Mouse (Mus musculus) olfactory bulb, adult 2 months (tissue): ENCODE measurements at regions not wholly inside any gene's neighbourhood (a gene's known extent, or its start where the extent isn't known, plus 50 kb on each side); places are given as distances from the start of the nearest gene placed in this dataset.

Experiments
- H3K27ac ChIP-seq: fragments of 200-500 bp; 2 replicates; pipeline ENCODE4 v1.5.1; 2012; ENCODE audit warnings: low read depth, low read length; ENCODE audit not compliant: insufficient read depth
- H3K4me1 ChIP-seq: fragments of 200-500 bp; 2 replicates; pipeline ENCODE4 v1.6.1; 2012; ENCODE audit warnings: low read length; ENCODE audit not compliant: control insufficient read depth, insufficient read depth
- H3K4me3 ChIP-seq: fragments of 200-500 bp; 2 replicates; pipeline ENCODE4 v1.5.1; 2012; ENCODE audit warnings: mild to moderate bottlenecking, low read depth, low read length, moderate library complexity; ENCODE audit not compliant: insufficient read depth
- CTCF ChIP-seq: fragments of 200-500 bp; IDR thresholded peaks from 2 replicates; pipeline ENCODE4 v1.5.1; 2012; ENCODE audit warnings: low read depth, mild to moderate bottlenecking, low read length, moderate library complexity; ENCODE audit not compliant: insufficient read depth
- POLR2A ChIP-seq: fragments of 200-500 bp; IDR thresholded peaks from 2 replicates; pipeline ENCODE4 v1.6.1; 2012; ENCODE audit warnings: mild to moderate bottlenecking, low read depth, low read length, moderate library complexity; ENCODE audit not compliant: insufficient read depth
- WGBS: fragments of 180-500 bp; shearing (Covaris S2); methylation state at CpG from one replicate; pipeline ENCODE4 v1.1.7; 2018; 5-methylcytosine and 5-hydroxymethylcytosine counted together

DNA sequence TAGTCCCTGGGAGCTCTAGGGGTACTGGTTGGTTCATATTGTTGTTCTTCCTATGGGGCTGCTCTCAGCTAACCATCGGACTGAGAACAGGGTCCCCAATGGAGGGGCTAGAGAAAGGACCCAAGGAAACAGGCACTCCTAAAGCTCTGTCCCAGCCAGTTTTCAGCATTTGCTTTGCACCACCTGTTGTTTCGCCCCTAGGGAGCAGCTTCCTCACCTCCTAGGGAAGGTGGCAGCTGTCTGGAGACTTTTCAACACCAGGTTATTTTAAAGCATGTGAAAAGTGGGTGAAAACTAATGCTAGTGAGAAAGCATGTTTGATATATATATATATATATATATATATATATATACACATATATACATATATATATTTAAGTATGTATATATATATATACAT, 62.8 kb upstream of the Ralgps2 start:
- peaks cover 8% of the 10 kb centered on the region for H3K4me1 ChIP-seq
- no peak for TF ChIP-seq POLR2A
- no peak for TF ChIP-seq CTCF
- H3K27ac ChIP-seq = no peak overlapping the region
- 93% methylated on average over 2 of the region's 2 CpGs for WGBS
- no peak overlapping the region for H3K4me3 ChIP-seq

DNA sequence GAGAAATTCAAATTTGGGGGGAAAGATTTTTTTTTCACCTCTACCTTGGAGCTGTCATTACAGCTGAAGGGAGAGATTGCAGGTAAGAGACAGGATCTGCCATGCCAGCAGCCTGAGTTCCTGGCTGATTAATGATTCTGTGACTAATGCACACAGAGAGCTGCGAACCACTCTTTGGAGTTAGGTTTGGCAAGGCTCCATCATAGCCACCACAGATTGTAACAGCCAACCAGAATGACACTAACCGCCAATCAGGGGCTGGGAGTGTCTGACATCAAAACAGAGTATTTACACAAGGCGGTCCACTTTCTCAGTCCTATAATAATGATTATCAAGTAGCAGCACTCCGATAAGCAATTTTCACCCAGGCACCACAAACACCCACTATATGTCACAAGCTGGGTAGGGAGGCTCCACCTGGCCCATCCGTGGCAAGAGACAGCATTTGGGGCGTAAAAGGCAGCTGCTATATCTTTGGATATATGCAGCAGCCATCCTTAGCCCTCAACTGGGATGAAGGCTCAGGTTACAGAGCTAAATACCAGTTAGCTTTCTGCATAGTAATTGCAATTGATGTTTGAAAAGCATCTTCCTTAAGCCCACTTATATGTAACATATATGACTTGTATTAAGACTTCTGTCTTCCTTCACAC, 61.7 kb upstream of the Ralgps2 start:
- Histone ChIP-seq H3K27ac (no peak overlapping the region), H3K4me3 (no peak overlapping the region), H3K4me1 (peaks cover 8% of the 10 kb centered on the region)
- no peak for TF ChIP-seq CTCF
- TF ChIP-seq POLR2A = no peak
- 49% methylated on average over 6 of the region's 6 CpGs for WGBS

DNA sequence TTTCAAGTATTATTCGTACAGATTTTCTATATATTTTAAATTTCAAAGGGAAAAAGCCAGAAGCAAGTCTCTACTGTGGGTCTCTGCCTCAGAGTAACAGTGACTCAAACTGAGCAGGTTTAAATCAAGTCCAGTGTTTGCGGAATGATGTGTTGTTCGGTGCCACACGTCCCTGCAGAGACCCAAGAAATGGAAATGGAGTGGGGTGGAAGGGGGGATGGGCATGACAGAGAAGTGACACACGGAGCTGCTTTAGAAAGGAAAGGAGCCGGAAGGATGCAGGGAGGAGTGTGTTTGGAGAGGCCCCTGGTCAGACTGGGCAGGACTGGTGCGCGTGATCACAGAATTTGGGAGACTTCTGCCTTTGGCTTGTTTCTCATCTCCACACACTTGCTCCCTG, 60.5 kb upstream of the Ralgps2 start:
- TF ChIP-seq CTCF (no peak), POLR2A (no peak)
- no peak overlapping the region for H3K27ac ChIP-seq
- 81% methylated on average over 8 of the region's 8 CpGs for WGBS
- no peak overlapping the region for H3K4me3 ChIP-seq
- peaks cover 8% of the 10 kb centered on the region for H3K4me1 ChIP-seq

DNA sequence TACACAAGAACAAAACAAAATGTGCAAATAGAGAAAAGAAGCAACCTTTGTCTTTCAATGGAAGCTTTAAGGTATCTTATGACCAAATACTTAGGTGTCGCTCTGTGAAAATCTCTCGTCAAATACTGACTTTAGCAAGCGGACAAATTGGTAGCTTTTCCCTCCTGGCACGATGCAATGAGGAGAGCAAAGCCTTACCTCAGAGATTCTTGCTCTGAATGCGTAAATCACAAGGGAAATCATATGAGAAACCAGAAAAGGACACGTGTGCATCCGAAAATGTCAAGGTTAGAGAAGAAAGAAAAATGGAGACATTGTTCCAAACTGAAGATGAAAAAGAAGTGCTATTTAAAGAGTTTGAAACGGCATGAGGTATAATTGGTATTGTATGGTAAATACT, 59.8 kb upstream of the Ralgps2 start:
- H3K4me3 ChIP-seq = no peak overlapping the region
- TF ChIP-seq POLR2A = no peak
- TF ChIP-seq CTCF = no peak
- WGBS = 95% methylated on average over 8 of the region's 8 CpGs
- peaks cover 10% of the 10 kb centered on the region for H3K4me1 ChIP-seq
- H3K27ac ChIP-seq = no peak overlapping the region

DNA sequence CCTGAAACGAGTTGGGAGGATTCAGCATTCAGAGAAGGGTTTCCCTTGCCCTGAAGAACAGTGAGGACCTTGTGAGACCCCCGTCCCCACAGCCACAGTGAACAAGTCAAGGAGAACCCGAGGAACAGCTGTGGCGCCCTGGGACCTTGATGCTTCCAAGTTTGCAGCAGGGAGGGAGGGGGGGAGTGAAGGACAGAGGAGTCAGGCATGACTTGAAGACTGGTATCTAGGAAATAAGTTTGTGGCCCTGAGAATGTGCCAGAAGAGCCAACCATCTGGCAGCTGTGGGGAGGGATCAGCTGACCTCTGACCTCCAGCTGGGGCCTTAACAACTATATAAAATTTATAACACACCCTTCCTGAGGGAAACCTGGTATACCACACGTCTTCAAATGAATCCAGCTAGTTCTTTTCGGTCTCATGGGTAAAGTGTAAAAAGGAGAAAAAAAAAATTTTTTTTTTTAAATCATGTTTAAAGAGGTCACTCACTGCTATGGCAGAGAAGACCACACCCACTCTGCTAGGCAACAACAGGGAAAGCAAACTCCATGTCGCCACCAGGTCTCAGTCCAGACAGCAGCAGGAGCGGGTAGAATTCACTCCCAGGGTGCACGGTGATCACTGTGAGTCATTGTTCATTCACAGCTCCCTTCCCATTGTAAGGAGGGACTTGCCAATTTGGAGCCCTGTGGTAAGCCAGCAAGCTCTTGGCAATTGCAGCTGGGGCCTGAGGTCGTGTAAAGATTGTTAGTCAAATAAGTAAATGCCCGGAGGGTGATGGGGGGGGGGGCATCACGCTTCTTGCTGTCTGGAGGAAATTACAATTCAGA, 58.3 kb upstream of the Ralgps2 start:
- no peak overlapping the region for H3K4me3 ChIP-seq
- no peak overlapping the region for H3K27ac ChIP-seq
- H3K4me1 ChIP-seq = peaks cover 13% of the 10 kb centered on the region
- WGBS = 29% methylated on average over 12 of the region's 12 CpGs
- TF ChIP-seq CTCF (no peak), POLR2A (no peak)

DNA sequence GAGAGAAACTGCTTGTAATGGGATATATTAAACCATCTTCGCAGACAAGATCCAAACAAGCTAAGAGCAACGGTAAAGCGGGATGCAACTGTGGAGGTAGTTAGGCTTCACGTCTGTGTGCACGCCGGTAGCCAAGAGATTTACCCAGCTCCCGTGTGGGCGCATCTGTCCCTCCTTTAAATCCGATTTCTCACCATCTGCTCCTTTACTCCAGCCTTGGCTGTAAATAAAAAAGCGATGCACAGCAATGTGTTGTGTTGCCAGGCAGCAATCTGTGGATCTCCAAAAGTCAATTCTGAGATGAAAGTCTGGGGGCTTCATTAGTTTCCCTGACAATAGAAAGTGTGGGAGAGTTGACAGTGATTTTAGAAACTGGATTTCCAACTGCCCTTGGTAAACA, 57.6 kb upstream of the Ralgps2 start:
- Histone ChIP-seq H3K4me3 (no peak overlapping the region), H3K4me1 (peaks cover 14% of the 10 kb centered on the region), H3K27ac (no peak overlapping the region)
- 57% methylated on average over 10 of the region's 10 CpGs for WGBS
- TF ChIP-seq POLR2A = no peak
- TF ChIP-seq CTCF = no peak

DNA sequence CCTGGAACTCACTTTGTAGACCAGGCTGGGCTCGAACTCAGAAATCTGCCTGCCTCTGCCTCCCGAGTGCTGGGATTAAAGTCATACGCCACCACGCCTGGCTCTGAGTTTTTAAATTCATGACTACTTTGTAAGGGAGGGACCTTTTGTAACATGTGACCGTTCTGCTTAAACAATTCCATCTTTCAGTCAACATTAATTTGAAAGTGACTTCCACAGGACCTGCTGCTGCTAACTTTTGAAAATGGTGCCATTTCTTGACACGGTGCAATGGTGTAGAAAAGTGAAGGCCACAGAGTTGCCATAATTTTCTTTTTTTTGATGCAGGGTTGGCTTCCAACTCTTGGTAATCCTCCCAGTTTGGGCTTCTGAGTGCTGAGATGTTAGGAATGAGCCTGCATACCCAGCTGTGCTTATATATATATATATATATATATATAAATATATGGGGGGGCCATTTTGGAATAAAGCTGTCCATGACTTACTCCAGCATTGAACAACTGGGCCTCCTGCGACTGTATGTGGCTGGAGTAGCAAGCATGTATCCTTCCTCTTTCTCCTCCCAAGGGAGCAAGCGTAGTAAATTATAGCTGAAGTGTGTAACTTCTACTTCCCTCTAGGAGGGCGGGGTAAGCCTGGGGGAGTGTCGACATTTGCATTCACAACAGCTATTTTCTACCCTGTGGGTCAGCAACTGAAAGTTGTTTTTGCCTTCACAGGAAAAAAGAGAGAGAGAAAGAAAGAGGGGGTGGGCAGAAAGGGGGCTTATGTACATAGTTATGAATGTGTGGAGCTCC, 56.9 kb upstream of the Ralgps2 start:
- Histone ChIP-seq H3K4me1 (peaks cover 17% of the 10 kb centered on the region), H3K4me3 (no peak overlapping the region), H3K27ac (no peak overlapping the region)
- no peak for TF ChIP-seq POLR2A
- TF ChIP-seq CTCF = no peak
- 81% methylated on average over 10 of the region's 10 CpGs for WGBS

DNA sequence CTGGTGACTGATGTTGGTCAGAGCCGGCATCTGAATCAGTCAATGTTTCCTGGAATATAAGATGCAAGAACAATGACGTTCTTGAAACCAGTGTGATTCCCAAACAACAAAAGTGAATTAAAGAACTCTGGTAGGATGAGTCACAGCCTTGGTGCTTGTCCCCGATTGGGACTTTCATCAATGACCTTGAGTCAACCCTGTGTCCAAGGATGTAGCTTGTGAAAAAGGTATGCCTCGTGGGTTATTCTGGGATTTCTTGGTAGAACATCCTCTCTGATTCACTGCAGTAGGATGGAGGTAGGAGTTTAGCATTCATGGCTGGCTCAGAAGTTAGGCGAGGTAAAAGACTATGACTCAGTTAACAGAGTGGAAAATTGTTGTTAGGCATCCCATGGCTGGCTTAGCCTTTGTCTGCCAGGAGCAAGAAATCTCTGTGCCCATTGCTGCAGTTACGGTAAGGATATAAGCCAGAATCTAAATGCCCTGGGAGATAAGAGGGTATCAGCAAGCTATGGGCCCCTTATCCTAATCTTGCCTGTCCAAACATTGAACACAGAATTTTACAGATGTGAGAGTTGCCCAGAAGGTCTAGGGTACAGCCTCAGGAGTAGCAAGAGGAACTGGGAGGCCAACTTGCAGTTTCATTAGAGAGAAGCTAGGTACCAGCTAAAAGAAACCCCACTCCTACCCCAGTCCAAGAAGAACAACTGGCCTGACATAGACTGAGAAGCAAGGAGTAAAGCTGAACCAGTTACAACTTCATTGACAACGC, 55.9 kb upstream of the Ralgps2 start:
- WGBS = 73% methylated on average over 7 of the region's 7 CpGs
- H3K4me1 ChIP-seq = peaks cover 17% of the 10 kb centered on the region
- H3K4me3 ChIP-seq = no peak overlapping the region
- TF ChIP-seq POLR2A (no peak), CTCF (no peak)
- no peak overlapping the region for H3K27ac ChIP-seq
